ENCODE assay signal across 25 mouse cellular contexts in genomic region chr2:132108988-132109387, GRCm38 (mm10).
"Had no signal": no experiment of that assay in that cellular context is flagged by ENCODE, and none has a peak within 500 bp of the region (broad histone marks: within the 10 kb centered on the region; RNA-seq: fewer than 3 reads in every experiment).

No protein-coding gene starts in this region.

- H3K4me3 ChIP-seq: heart, adult 2 months; heart, embryonic 10.5 days; heart, embryonic 12.5 days; hindbrain, embryonic 10.5 days; hindbrain, embryonic 12.5 days; intestine, embryonic 15.5 days; layer of hippocampus, adult 2 months; limb, embryonic 13.5 days; limb, embryonic 15.5 days; liver, embryonic 13.5 days; liver, embryonic 15.5 days had no signal

- H3K27ac ChIP-seq: heart, embryonic 10.5 days; hindbrain, embryonic 10.5 days; hindbrain, embryonic 12.5 days; hindbrain, embryonic 14.5 days; intestine, embryonic 15.5 days; limb, embryonic 13.5 days; limb, embryonic 15.5 days; liver, embryonic 13.5 days; liver, embryonic 15.5 days had no signal

- H3K27me3 ChIP-seq: heart, embryonic 12.5 days; hindbrain, embryonic 12.5 days; intestine, embryonic 15.5 days; limb, embryonic 13.5 days; limb, embryonic 15.5 days; liver, embryonic 13.5 days; liver, embryonic 15.5 days had no signal

- H3K9me3 ChIP-seq: heart, embryonic 10.5 days; heart, embryonic 12.5 days; hindbrain, embryonic 10.5 days; hindbrain, embryonic 12.5 days; intestine, embryonic 15.5 days; limb, embryonic 13.5 days; limb, embryonic 15.5 days; liver, embryonic 13.5 days; liver, embryonic 15.5 days had no signal

- ATAC-seq: hindbrain, embryonic 16.5 days; inflammation-experienced regulatory T-cells, adult 6 months; intestine, embryonic 15.5 days; intestine, postnatal 0 days had no signal

- H3K9ac ChIP-seq: heart, embryonic 12.5 days; hindbrain, embryonic 12.5 days; hindbrain, embryonic 14.5 days; intestine, embryonic 15.5 days; limb, embryonic 13.5 days; limb, embryonic 15.5 days; liver, embryonic 13.5 days; liver, embryonic 15.5 days had no signal

- H3K4me2 ChIP-seq: heart, embryonic 12.5 days; hindbrain, embryonic 12.5 days; hindbrain, embryonic 14.5 days; intestine, embryonic 15.5 days; limb, embryonic 13.5 days; limb, embryonic 15.5 days; liver, embryonic 13.5 days; liver, embryonic 15.5 days had no signal

- H3K36me3 ChIP-seq: hindbrain, embryonic 12.5 days; intestine, embryonic 15.5 days; limb, embryonic 15.5 days; liver, embryonic 13.5 days; liver, embryonic 15.5 days had no signal

- DNase-seq: gastrocnemius, postnatal 25 days; heart, adult 2 months; heart, postnatal 10 days; heart, postnatal 4 days; kidney, adult 18-20 months; kidney, adult 8-10 months; kidney, postnatal 10 days; kidney, postnatal 25 days; kidney, postnatal 4 days; layer of hippocampus, postnatal 36 days; left cerebral cortex, postnatal 4 days; liver, embryonic 13.5 days had no signal
